In genomic region chr2:50013248-50013647, GRCm38 (mm10) we compare ENCODE assay signal across 18 mouse cellular contexts. TPM values are rescaled to one million over a fixed set of nuclear protein-coding genes. Genes with fewer than 3 reads are reported as not detected.
A peak's percentile ranks its signal among the peaks of the same experiment; 100 is the strongest.
DNase-seq lines count a peak whose midpoint lies in the region; ATAC-seq and TF ChIP-seq lines count a peak whose summit lies in the region.
"Had no signal": no experiment of that assay in that cellular context is flagged by ENCODE, and none has a peak within 500 bp of the region (broad histone marks: within the 10 kb centered on the region; RNA-seq: fewer than 3 reads in every experiment).

No protein-coding gene starts in this region.

- ATAC-seq in forebrain, postnatal 0 days = no peak; the same call in 1 of the 2 replicates
- no peak for ATAC-seq in forebrain, embryonic 13.5 days
- no peak for ATAC-seq in megakaryocyte progenitor cell, adult 5-6 weeks (replicated peaks; ENCODE audit: poor library complexity)

- H3K9ac ChIP-seq in forebrain, postnatal 0 days = no peak overlapping the region
- no peak overlapping the region for H3K9ac ChIP-seq in forebrain, embryonic 13.5 days
- H3K9ac ChIP-seq: lung, embryonic 14.5 days; neural tube, embryonic 12.5 days had no signal

- H3K4me2 ChIP-seq in forebrain, postnatal 0 days (ENCODE audit: low read depth) = no peak overlapping the region
- no peak overlapping the region for H3K4me2 ChIP-seq in forebrain, embryonic 13.5 days
- H3K4me2 ChIP-seq: liver, embryonic 11.5 days; lung, embryonic 14.5 days; neural tube, embryonic 12.5 days had no signal

- no peak overlapping the region for H3K4me3 ChIP-seq in forebrain, postnatal 0 days (ENCODE audit: low read depth, low read length)
- no peak overlapping the region for H3K4me3 ChIP-seq in forebrain, embryonic 13.5 days
- no peak overlapping the region for H3K4me3 ChIP-seq in left cerebral cortex, adult 2 months
- H3K4me3 ChIP-seq in midbrain, embryonic 10.5 days = no peak overlapping the region
- H3K4me3 ChIP-seq: erythroblast, embryonic 14.5 days; neural tube, embryonic 12.5 days had no signal

- intact Hi-C loops in left cerebral cortex, adult 2 months (cut with DNase I) = loop anchor here (2.0 to 5.0 kb wide), 2 partner anchors 32 to 259 kb away; no protein-coding TSS in a partner anchor

- no peaks in the 10 kb centered on the region for H3K4me1 ChIP-seq in forebrain, postnatal 0 days (ENCODE audit: insufficient read depth)
- no peaks in the 10 kb centered on the region for H3K4me1 ChIP-seq in forebrain, embryonic 13.5 days
- H3K4me1 ChIP-seq in midbrain, embryonic 10.5 days = no peaks in the 10 kb centered on the region
- H3K4me1 ChIP-seq: neural tube, embryonic 12.5 days had no signal

- WGBS in forebrain, postnatal 0 days = 71% methylated on average over 6 of the region's 6 CpGs
- WGBS in forebrain, embryonic 13.5 days = 89% methylated on average over 6 of the region's 6 CpGs
- 87% methylated on average over 6 of the region's 6 CpGs for WGBS in midbrain, embryonic 10.5 days

- DNase-seq in forebrain, postnatal 0 days = peak; percentile 56
- DNase-seq in frontal cortex, postnatal 14 days (ENCODE audit: low spot score in 2 of 2) = peak; percentile 24 to 52
- peak; percentile 44 to 48 for DNase-seq in left cerebral cortex, adult 2 months (ENCODE audit: extremely low spot score in 1 of 2, low spot score in 2 of 2)
- peak; percentile 22 for DNase-seq in right cerebral cortex, postnatal 14 days
- DNase-seq in midbrain, embryonic 10.5 days (ENCODE audit: low spot score) = no peak
- no peak for DNase-seq in adrenal gland, postnatal 14 days
- DNase-seq: adrenal gland, postnatal 36 days; cerebellum, postnatal 10 days; embryo, embryonic 11 days; heart, adult 18-20 months; lung, embryonic 14.5 days had no signal

- no peaks in the 10 kb centered on the region for H3K9me3 ChIP-seq in forebrain, postnatal 0 days (ENCODE audit: low read length)
- no peaks in the 10 kb centered on the region for H3K9me3 ChIP-seq in forebrain, embryonic 13.5 days (replicated peaks)
- H3K9me3 ChIP-seq in midbrain, embryonic 10.5 days (replicated peaks) = no peaks in the 10 kb centered on the region
- H3K9me3 ChIP-seq: neural tube, embryonic 12.5 days had no signal

- H3K27ac ChIP-seq in forebrain, postnatal 0 days (ENCODE audit: low read depth, low read length) = no peak overlapping the region
- H3K27ac ChIP-seq in forebrain, embryonic 13.5 days = no peak overlapping the region
- no peak overlapping the region; the same call in 1 of the 2 replicates for H3K27ac ChIP-seq in left cerebral cortex, adult 2 months
- H3K27ac ChIP-seq in midbrain, embryonic 10.5 days (replicated peaks) = no peak overlapping the region
- H3K27ac ChIP-seq: neural tube, embryonic 12.5 days had no signal

- no peak for TF ChIP-seq CTCF in forebrain, postnatal 0 days (IDR thresholded peaks at IDR 0.05; ENCODE audit: low read depth)
- TF ChIP-seq CTCF in left cerebral cortex, adult 2 months (IDR thresholded peaks at IDR 0.05) = no peak

- H3K36me3 ChIP-seq in forebrain, postnatal 0 days (ENCODE audit: insufficient read depth) = no peaks in the 10 kb centered on the region
- H3K36me3 ChIP-seq in forebrain, embryonic 13.5 days (ENCODE audit: poor library complexity, severe bottlenecking) = no peaks in the 10 kb centered on the region
- no peaks in the 10 kb centered on the region for H3K36me3 ChIP-seq in midbrain, embryonic 10.5 days
- H3K36me3 ChIP-seq: neural tube, embryonic 12.5 days had no signal

- no peaks in the 10 kb centered on the region for H3K27me3 ChIP-seq in forebrain, postnatal 0 days (ENCODE audit: insufficient read depth, low read length)
- no peaks in the 10 kb centered on the region for H3K27me3 ChIP-seq in forebrain, embryonic 13.5 days
- no peaks in the 10 kb centered on the region for H3K27me3 ChIP-seq in midbrain, embryonic 10.5 days (ENCODE audit: low read depth, poor library complexity, severe bottlenecking)
- H3K27me3 ChIP-seq: CH12.LX; neural tube, embryonic 12.5 days had no signal

RNA-seq across cellular contexts. Expression of gene Lypd6, which starts 53.0 kb away (rescaled TPM):
- 12.2 and 19.2 TPM in 2 replicates for total RNA-seq in forebrain, postnatal 0 days (2014; rRNA removed)
- polyA plus RNA-seq in forebrain, postnatal 0 days (2015; fragmentation: Nextera tagmentation; extraction: Ambion mirVana) = 14.1 and 17.2 TPM in 2 replicates
- polyA plus RNA-seq in forebrain, embryonic 13.5 days (2015; fragmentation: Nextera tagmentation; extraction: Ambion mirVana) = 10.7 and 12.6 TPM in 2 replicates
- total RNA-seq in left cerebral cortex, adult 2 months (2021) = 10 to 100 TPM; 19.5 to 20.6 TPM
- 4.3 and 5.2 TPM in 2 replicates for polyA plus RNA-seq in midbrain, embryonic 10.5 days (2016; fragmentation: Nextera tagmentation; extraction: Ambion mirVana)
- total RNA-seq in adrenal gland, postnatal 14 days (2021) = 9.3 and 12.2 TPM in 2 replicates
- total RNA-seq in megakaryocyte progenitor cell, adult 5-6 weeks (2015) = 0.12 TPM in 1 of 2 replicates, not detected in the other
- total RNA-seq in megakaryocyte progenitor cell, adult 5-6 weeks (2017) = not detected in 2 replicates
- total RNA-seq: CH12.LX; megakaryocyte, adult 5-6 weeks had no signal
- polyA plus RNA-seq: erythroblast, embryonic 14.5 days had no signal

Comparison
In these comparisons a context has a peak if more than half of its experiments do, and no peak if none do; other contexts are left out.
1. DNase-seq: peak in forebrain, postnatal 0 days (single experiment), frontal cortex, postnatal 14 days (2 of 2), left cerebral cortex, adult 2 months (2 of 2) and right cerebral cortex, postnatal 14 days (single experiment); none in midbrain, embryonic 10.5 days (single experiment) and adrenal gland, postnatal 14 days (single experiment).